Mouse (Mus musculus): ENCODE measurements around the gene Gbf1.

DNA sequence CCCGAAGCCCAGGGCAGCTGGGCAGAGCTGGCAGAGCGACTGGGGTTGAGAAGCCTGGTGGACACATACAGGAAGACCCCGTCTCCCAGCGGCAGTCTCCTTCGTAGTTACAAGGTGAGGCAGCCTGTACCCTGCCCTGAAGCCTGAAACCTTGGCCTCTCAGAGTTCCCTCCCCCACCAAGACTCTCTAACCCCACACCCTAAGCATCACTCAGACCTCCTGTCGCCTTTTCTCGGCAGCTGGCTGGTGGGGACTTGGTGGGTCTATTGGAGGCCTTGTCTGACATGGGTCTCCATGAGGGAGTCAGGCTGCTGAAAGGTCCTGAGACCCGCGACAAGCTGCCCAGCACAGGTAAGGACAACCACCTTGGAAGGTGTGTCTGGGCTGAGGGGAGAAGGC lies 159.0 kb downstream of the Gbf1 start:
- TF ChIP-seq CTCF (conservative IDR thresholded peaks at IDR 0.05; ENCODE audit: insufficient read depth, insufficient read length, low read depth, low read length) (no peak), POLR2A (IDR thresholded peaks at IDR 0.05; ENCODE audit: low read depth, low read length) (no peak)

Data from kidney, adult 2 months (tissue).